Mouse (Mus musculus): ENCODE measurements around the gene Nrip2. TPM values are rescaled to one million over a fixed set of nuclear protein-coding genes. Genes with fewer than 3 reads are reported as not detected.
A peak's percentile ranks its signal among the peaks of the same experiment; 100 is the strongest.

The Nrip2 gene
- polyA plus RNA-seq, 1 experiment from 2014 or later, result 3.1 TPM

DNA sequence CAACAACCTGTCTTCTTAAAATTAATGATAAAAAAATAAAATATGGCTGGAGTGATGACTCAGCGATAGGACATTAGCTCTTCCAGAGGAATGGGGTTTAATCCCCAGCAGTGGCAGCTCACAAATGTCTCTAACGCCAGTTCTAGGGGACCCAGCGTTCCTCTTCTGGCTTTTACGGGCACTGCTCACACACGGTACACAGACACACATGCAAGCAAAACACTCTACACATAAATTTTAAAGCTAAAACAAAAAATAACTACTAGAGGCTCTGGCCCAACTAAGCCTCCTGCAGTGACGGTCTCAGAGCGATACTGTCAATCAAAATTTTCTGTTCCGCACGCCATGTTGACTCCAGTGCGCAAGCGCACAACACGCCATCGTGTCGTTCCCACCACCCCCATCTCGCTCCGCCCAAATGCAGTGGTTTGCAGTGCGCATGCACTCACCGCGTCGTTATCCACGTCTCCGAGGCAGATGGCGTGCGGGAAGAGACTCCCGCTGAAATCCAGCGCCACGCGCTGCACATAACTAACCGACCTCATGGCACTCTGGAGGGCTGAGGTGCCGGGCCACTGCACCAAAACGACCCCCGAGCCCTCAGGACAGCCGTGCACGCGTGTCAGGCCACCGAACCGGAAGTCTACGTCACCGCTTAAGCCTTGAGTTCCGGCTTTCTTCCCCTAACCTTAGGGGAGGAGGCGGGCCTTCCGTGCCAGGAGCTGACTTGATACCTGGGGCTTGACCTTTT is 25.3 kb downstream of the Nrip2 start, which contains the start of gene Itfg2:
Gene Itfg2 (minus strand): TSS at position 663 of the 751 bp plus-strand sequence.
- under 1% methylated on average over 42 of the region's 42 CpGs for WGBS

DNA sequence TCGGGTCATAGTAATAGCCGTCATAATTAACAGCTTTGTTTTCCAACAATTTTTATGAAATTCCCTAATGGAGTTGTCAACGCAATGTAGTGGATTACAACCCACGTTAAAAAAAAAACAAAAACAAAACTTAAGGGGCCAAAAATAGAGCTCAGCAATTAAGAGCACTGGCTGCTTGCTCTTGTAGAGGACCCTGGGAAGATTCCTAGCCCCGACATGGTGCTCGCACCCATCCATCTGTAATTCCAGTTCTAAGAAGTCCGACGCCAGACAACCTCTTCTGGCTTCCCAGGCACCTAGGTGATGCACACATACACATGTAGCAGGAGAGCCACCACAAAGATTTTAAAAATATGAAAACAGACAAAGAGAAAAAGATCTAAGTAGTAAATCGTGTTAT is 25.9 kb downstream of the Nrip2 start:
- no peaks in the 10 kb centered on the region for H3K9me3 ChIP-seq (ENCODE audit: control insufficient read depth, low read length)
- DNase-seq (ENCODE audit: low spot score) (no peak), ATAC-seq (ENCODE audit: low FRiP score) (peak; percentile 22; the same call in 1 of the 2 replicates)
- 21% methylated on average over 9 of the region's 9 CpGs for WGBS
- no peaks in the 10 kb centered on the region for H3K27me3 ChIP-seq (ENCODE audit: control insufficient read depth, insufficient read depth, low read length)
- H3K4me1 ChIP-seq (replicated peaks; ENCODE audit: control insufficient read depth, insufficient read depth, low read length), result 0 out of 2 replicates have a peak, but pooled peaks cover 2% of the 10 kb centered on the region
- peak overlapping the region; percentile 69 for H3K4me2 ChIP-seq (replicated peaks; ENCODE audit: low read depth, low read length)
- peak overlapping the region; percentile 95 for H3K27ac ChIP-seq (ENCODE audit: low read depth, low read length)
- no peak overlapping the region for H3K9ac ChIP-seq (ENCODE audit: low read depth, low read length)
- peak overlapping the region; percentile 63 for H3K4me3 ChIP-seq (ENCODE audit: low read depth, low read length)
- peaks cover 3% of the 10 kb centered on the region for H3K36me3 ChIP-seq (ENCODE audit: control insufficient read depth, insufficient read depth, low read length)

More for the DNA sequence above, 25.3 kb downstream of the Nrip2 start, which contains the start of gene Itfg2:
- Histone ChIP-seq H3K9me3 (ENCODE audit: control insufficient read depth, low read length) (no peaks in the 10 kb centered on the region), H3K4me3 (ENCODE audit: low read depth, low read length) (peak within 1 kb of the TSS; percentile 63), H3K36me3 (ENCODE audit: control insufficient read depth, insufficient read depth, low read length) (no peaks in the 10 kb centered on the region), H3K9ac (ENCODE audit: low read depth, low read length) (peak within 1 kb of the TSS; percentile 69), H3K4me1 (replicated peaks; ENCODE audit: control insufficient read depth, insufficient read depth, low read length) (0 out of 2 replicates have a peak, but pooled peaks cover 2% of the 10 kb centered on the region), H3K27ac (ENCODE audit: low read depth, low read length) (peak within 1 kb of the TSS; percentile 95), H3K4me2 (replicated peaks; ENCODE audit: low read depth, low read length) (peak within 1 kb of the TSS; percentile 69), H3K27me3 (ENCODE audit: control insufficient read depth, insufficient read depth, low read length) (no peaks in the 10 kb centered on the region)
- DNase-seq (ENCODE audit: low spot score), result peak; percentile 97
- peak; percentile 96 for ATAC-seq (ENCODE audit: low FRiP score)

DNA sequence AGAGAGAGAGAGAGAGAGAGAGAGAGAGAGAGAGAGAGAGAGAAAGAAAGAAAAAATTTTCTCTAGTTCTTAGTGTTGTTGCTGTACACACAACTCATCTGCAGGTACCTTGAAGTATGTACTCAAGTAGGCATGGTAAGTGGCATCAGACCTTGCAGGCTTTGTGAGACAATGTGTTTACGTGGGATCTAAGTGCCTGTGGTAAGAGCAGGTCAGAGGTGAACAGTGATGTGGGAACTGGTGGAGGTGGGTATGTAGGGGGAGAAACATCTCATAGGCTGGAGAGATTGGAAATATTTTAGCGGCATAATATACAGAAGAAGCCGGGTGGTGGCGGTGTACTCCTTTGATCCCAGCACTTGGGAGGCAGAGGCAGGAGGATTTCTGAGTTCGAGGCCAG is 28.5 kb downstream of the Nrip2 start:
- H3K27me3 ChIP-seq (ENCODE audit: control insufficient read depth, insufficient read depth, low read length), result no peaks in the 10 kb centered on the region
- no peak overlapping the region for H3K27ac ChIP-seq (ENCODE audit: low read depth, low read length)
- no peak overlapping the region for H3K4me3 ChIP-seq (ENCODE audit: low read depth, low read length)
- H3K36me3 ChIP-seq (ENCODE audit: control insufficient read depth, insufficient read depth, low read length), result peaks cover 17% of the 10 kb centered on the region
- 0 out of 2 replicates have a peak, but pooled peaks cover 2% of the 10 kb centered on the region for H3K4me1 ChIP-seq (replicated peaks; ENCODE audit: control insufficient read depth, insufficient read depth, low read length)
- no peak for DNase-seq (ENCODE audit: low spot score)
- H3K9me3 ChIP-seq (ENCODE audit: control insufficient read depth, low read length), result no peaks in the 10 kb centered on the region
- H3K9ac ChIP-seq (ENCODE audit: low read depth, low read length), result no peak overlapping the region
- 93% methylated on average over 5 of the region's 5 CpGs for WGBS
- ATAC-seq (ENCODE audit: low FRiP score), result no peak
- H3K4me2 ChIP-seq (replicated peaks; ENCODE audit: low read depth, low read length), result no peak overlapping the region

DNA sequence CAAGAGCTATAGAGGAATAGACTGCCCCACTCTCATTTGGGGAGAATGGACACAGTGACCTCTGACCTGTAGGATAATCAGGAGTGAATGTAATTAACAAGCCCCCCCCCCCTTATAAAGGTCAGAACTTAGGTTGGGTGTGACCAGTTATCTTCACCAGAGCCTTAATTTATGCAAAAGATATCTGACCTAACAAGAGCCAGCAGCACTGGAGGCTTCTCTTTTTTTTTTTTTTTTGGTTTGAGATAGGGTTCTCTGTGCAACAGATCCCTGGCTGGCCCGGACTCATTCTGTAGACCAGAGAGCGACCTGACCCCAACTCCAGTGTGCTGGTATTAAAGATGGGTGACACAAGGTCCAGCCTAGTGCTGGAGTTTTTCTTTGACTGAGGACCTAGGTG is 30.2 kb downstream of the Nrip2 start:
- peaks cover 24% of the 10 kb centered on the region for H3K36me3 ChIP-seq (ENCODE audit: control insufficient read depth, insufficient read depth, low read length)
- no peak for ATAC-seq (ENCODE audit: low FRiP score)
- no peak for DNase-seq (ENCODE audit: low spot score)

DNA sequence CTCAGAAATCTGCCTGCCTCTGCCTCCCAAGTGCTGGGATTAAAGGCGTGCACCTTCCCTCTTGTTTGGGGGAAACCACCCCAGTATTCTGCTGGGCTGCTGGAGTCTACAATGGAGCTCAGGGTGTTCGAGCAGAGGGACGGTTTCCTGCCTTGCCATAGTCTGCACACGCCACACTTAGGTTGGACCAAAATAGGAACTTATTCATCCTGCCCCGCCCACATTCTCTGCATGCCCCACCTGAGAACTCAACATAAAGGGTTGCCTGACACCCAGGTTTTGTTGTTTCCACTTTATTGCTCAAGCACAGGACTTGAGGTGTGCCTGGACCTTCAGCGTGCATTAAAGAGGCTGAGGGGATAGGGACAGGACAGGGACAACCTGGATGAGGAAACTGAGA is 30.7 kb downstream of the Nrip2 start:
- Histone ChIP-seq H3K27ac (ENCODE audit: low read depth, low read length) (no peak overlapping the region), H3K4me3 (ENCODE audit: low read depth, low read length) (no peak overlapping the region), H3K4me1 (replicated peaks; ENCODE audit: control insufficient read depth, insufficient read depth, low read length) (no peaks in the 10 kb centered on the region), H3K27me3 (ENCODE audit: control insufficient read depth, insufficient read depth, low read length) (no peaks in the 10 kb centered on the region), H3K9me3 (ENCODE audit: control insufficient read depth, low read length) (no peaks in the 10 kb centered on the region), H3K9ac (ENCODE audit: low read depth, low read length) (no peak overlapping the region), H3K36me3 (ENCODE audit: control insufficient read depth, insufficient read depth, low read length) (peaks cover 25% of the 10 kb centered on the region), H3K4me2 (replicated peaks; ENCODE audit: low read depth, low read length) (no peak overlapping the region)
- DNase-seq (ENCODE audit: low spot score) (no peak), ATAC-seq (ENCODE audit: low FRiP score) (no peak)
- 92% methylated on average over 6 of the region's 6 CpGs for WGBS

More for the DNA sequence above, 30.2 kb downstream of the Nrip2 start:
- Histone ChIP-seq H3K4me2 (replicated peaks; ENCODE audit: low read depth, low read length) (no peak overlapping the region), H3K4me3 (ENCODE audit: low read depth, low read length) (no peak overlapping the region), H3K9ac (ENCODE audit: low read depth, low read length) (no peak overlapping the region), H3K27me3 (ENCODE audit: control insufficient read depth, insufficient read depth, low read length) (no peaks in the 10 kb centered on the region), H3K4me1 (replicated peaks; ENCODE audit: control insufficient read depth, insufficient read depth, low read length) (no peaks in the 10 kb centered on the region), H3K9me3 (ENCODE audit: control insufficient read depth, low read length) (no peaks in the 10 kb centered on the region), H3K27ac (ENCODE audit: low read depth, low read length) (no peak overlapping the region)
- 88% methylated on average over 2 of the region's 2 CpGs for whole genome bisulfite sequencing

DNA sequence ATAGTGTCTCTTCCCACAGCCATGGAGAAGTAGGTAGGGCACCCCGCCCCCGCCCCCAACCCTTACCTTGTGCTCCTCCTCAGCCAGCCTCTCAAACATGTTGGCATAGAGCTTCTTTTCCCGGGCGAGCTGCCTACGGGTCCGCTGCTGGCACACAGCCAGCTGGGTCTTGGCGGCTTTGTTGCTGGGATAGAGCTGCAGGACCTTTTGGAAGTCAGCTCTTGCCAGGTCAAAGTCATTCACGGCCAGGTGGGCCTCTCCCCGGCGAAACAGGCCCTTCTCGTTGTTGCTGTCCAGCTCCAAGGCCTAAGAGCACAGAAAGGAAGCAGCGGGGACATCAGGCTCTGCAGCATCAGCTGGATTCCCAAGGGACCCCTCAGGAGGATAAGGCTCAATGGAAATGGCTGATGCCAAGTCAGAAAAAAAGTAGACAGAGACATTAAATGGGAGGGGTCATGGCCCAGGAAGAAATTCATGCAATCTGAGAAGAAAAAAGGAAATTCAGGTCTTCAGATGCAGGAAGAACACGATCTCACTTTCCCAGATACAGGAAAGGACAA is 33.3 kb downstream of the Nrip2 start:
- Histone ChIP-seq H3K4me3 (ENCODE audit: low read depth, low read length) (no peak overlapping the region), H3K27me3 (ENCODE audit: control insufficient read depth, insufficient read depth, low read length) (no peaks in the 10 kb centered on the region), H3K9ac (ENCODE audit: low read depth, low read length) (no peak overlapping the region), H3K4me1 (replicated peaks; ENCODE audit: control insufficient read depth, insufficient read depth, low read length) (no peaks in the 10 kb centered on the region), H3K27ac (ENCODE audit: low read depth, low read length) (no peak overlapping the region), H3K9me3 (ENCODE audit: control insufficient read depth, low read length) (no peaks in the 10 kb centered on the region), H3K4me2 (replicated peaks; ENCODE audit: low read depth, low read length) (no peak overlapping the region), H3K36me3 (ENCODE audit: control insufficient read depth, insufficient read depth, low read length) (peaks cover 37% of the 10 kb centered on the region)
- DNase-seq (ENCODE audit: low spot score), result no peak
- ATAC-seq (ENCODE audit: low FRiP score), result no peak
- 93% methylated on average over 13 of the region's 13 CpGs for WGBS

DNA sequence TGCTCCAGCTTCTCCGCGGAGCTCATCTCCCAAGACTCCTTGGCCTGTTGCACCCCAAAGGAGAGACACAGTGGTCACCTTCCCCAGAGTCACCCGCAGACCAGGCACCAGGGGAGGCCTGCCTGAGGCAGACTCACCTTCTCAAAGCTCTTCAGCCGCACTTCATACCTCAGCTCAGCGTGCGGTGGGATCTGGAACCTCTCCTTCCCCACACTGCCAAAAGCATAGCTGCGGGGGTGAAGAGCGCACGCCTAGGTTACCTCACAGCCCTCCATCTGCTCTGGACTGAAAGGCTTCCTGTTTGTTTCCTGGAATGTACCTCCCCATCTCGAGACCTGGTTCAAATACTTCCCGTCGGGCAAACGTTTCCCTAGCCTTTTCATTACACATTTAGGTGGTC is 34.5 kb downstream of the Nrip2 start:
- Histone ChIP-seq H3K4me3 (ENCODE audit: low read depth, low read length) (no peak overlapping the region), H3K4me1 (replicated peaks; ENCODE audit: control insufficient read depth, insufficient read depth, low read length) (no peaks in the 10 kb centered on the region), H3K27me3 (ENCODE audit: control insufficient read depth, insufficient read depth, low read length) (no peaks in the 10 kb centered on the region), H3K9ac (ENCODE audit: low read depth, low read length) (no peak overlapping the region), H3K9me3 (ENCODE audit: control insufficient read depth, low read length) (no peaks in the 10 kb centered on the region), H3K36me3 (ENCODE audit: control insufficient read depth, insufficient read depth, low read length) (peaks cover 37% of the 10 kb centered on the region), H3K27ac (ENCODE audit: low read depth, low read length) (no peak overlapping the region), H3K4me2 (replicated peaks; ENCODE audit: low read depth, low read length) (no peak overlapping the region)
- DNase-seq (ENCODE audit: low spot score) (no peak), ATAC-seq (ENCODE audit: low FRiP score) (no peak)
- 93% methylated on average over 13 of the region's 13 CpGs for WGBS

DNA sequence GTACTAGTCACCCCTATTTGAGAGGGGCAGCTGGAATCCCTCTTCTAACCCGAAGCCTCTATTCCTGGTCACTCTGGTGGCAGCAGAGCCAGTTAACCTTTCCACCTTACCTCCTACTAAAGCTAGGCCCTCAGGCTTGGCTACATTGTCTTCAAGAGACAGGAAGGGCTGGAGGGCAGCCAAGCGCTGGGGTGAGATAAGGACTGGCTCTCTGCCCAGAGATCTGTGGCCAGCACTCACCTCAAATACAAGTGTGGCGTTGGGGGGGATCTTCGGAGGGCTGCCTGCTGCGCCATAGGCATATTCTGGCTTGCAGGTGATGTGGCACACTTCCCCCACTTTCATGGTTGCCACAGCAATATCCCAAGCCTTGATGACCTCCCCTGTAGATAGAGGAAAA is 36.4 kb downstream of the Nrip2 start:
- Histone ChIP-seq H3K27ac (ENCODE audit: low read depth, low read length) (no peak overlapping the region), H3K9me3 (ENCODE audit: control insufficient read depth, low read length) (no peaks in the 10 kb centered on the region), H3K27me3 (ENCODE audit: control insufficient read depth, insufficient read depth, low read length) (no peaks in the 10 kb centered on the region), H3K9ac (ENCODE audit: low read depth, low read length) (no peak overlapping the region), H3K36me3 (ENCODE audit: control insufficient read depth, insufficient read depth, low read length) (peaks cover 31% of the 10 kb centered on the region), H3K4me1 (replicated peaks; ENCODE audit: control insufficient read depth, insufficient read depth, low read length) (peaks cover 2% of the 10 kb centered on the region; the same call in 1 of the 2 replicates), H3K4me3 (ENCODE audit: low read depth, low read length) (no peak overlapping the region), H3K4me2 (replicated peaks; ENCODE audit: low read depth, low read length) (no peak overlapping the region)
- DNase-seq (ENCODE audit: low spot score) (no peak), ATAC-seq (ENCODE audit: low FRiP score) (no peak)
- WGBS, result 93% methylated on average over 5 of the region's 5 CpGs
